Mouse (Mus musculus) hindbrain, embryonic 14.5 days (tissue): ENCODE data around the gene Bod1. TPM values are rescaled to one million over a fixed set of nuclear protein-coding genes. Genes with fewer than 3 reads are reported as not detected.

Source experiments
- ATAC-seq: fragments of 200-750 bp; cut with Nextera tagmentation; 2 replicates; pipeline ENCODE4 v1.8.0; 2017; ENCODE audit warnings: moderate number of reproducible peaks, mild to moderate bottlenecking, moderate TSS enrichment, moderate library complexity; ENCODE audit not compliant: low FRiP score
- DNase-seq: peaks from one replicate; pipeline ENCODE4 v3.0.0-alpha.2; 2015; ENCODE audit warnings: low spot score
- H3K27ac ChIP-seq: fragments of 300-500 bp; sonication (generic); 2 replicates; pipeline ENCODE4 v1.5.1; 2014; ENCODE audit warnings: mild to moderate bottlenecking, moderate library complexity
- H3K27me3 ChIP-seq: fragments of 300-500 bp; sonication (generic); 2 replicates; pipeline ENCODE4 v1.6.1; 2014; ENCODE audit warnings: mild to moderate bottlenecking, low read length, mixed read lengths; ENCODE audit not compliant: control insufficient read depth, insufficient read depth
- H3K36me3 ChIP-seq: fragments of 300-500 bp; sonication (generic); replicated peaks from 2 replicates; pipeline ENCODE4 v1.6.1; 2014; ENCODE audit not compliant: control insufficient read depth, insufficient read depth
- H3K4me1 ChIP-seq: fragments of 300-500 bp; sonication (generic); replicated peaks from 2 replicates; pipeline ENCODE4 v1.6.1; 2014; ENCODE audit warnings: antibody characterized with exemption, low read length, mixed read lengths; ENCODE audit not compliant: control insufficient read depth, insufficient read depth
- H3K4me2 ChIP-seq: fragments of 300-500 bp; sonication (generic); replicated peaks from 2 replicates; pipeline ENCODE4 v1.6.1; 2014; ENCODE audit warnings: mild to moderate bottlenecking, moderate library complexity
- H3K4me3 ChIP-seq: fragments of 300-500 bp; sonication (generic); replicated peaks from 2 replicates; pipeline ENCODE4 v1.5.1; 2014; ENCODE audit warnings: mild to moderate bottlenecking, low read length
- H3K9ac ChIP-seq: fragments of 300-500 bp; sonication (generic); 2 replicates; pipeline ENCODE4 v1.6.1; 2014
- H3K9me3 ChIP-seq: fragments of 300-500 bp; sonication (generic); 2 replicates; pipeline ENCODE4 v1.6.1; 2016; ENCODE audit warnings: low read length; ENCODE audit not compliant: control insufficient read depth
- WGBS: fragments of 180-500 bp; shearing (Covaris S2); extraction: QIAGEN DNeasy Blood & Tissue Kit; methylation state at CpG from one replicate; pipeline ENCODE4 v1.1.7; 2014; 5-methylcytosine and 5-hydroxymethylcytosine counted together
- polyA plus RNA-seq: library from polyadenylated mRNA; unstranded; fragments of >200 nt; fragmentation: Nextera tagmentation; extraction: Ambion mirVana; gene quantifications from 2 replicates; pipeline ENCODE4 v1.2.1, GENCODE M21; 2014

The Bod1 gene
- polyA plus RNA-seq, 1 experiment from 2014 or later: 146 TPM

DNA sequence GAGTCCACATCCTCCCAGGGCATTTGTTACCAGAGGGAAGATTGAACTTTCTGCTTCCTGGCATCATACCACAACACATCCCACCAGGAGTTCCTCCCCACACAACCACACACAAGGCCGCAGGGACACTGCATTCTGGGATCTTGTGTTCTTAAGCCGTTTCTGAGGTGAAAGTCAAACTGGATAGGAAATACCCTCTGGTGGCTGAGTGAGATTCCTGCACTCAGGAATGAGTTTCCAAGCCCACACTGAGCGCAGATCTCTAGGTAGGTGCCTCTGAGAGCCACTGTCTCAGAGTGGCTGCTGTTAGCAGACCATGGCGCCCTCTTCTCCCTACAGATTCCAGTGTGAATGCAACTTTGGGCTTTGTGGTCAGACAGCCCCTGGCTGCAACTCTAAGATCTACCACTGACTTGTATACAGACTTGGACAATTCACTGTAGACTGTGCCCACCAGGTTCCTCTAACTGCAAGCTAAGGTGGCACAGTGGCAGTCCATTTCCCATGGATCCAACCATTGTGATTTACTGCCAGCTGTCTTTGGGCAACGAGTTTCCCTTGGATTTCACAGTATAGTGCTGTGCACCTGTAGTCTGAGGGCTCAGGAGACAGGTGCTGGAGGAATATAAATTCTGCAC, 14.4 kb downstream of the Bod1 start:
- no peak overlapping the region for H3K27ac ChIP-seq
- H3K4me2 ChIP-seq: no peak overlapping the region
- no peak for DNase-seq
- no peak overlapping the region for H3K9ac ChIP-seq
- no peaks in the 10 kb centered on the region for H3K4me1 ChIP-seq
- no peak for ATAC-seq
- H3K4me3 ChIP-seq: no peak overlapping the region
- H3K27me3 ChIP-seq: no peaks in the 10 kb centered on the region
- WGBS: 74% methylated on average over 5 of the region's 5 CpGs
- peaks cover 9% of the 10 kb centered on the region; the same call in 1 of the 2 replicates for H3K36me3 ChIP-seq
- 0 out of 2 replicates have a peak, but pooled peaks cover 5% of the 10 kb centered on the region for H3K9me3 ChIP-seq

- WGBS: 70% methylated on average over 2 of the region's 2 CpGs
- Histone ChIP-seq H3K27ac (no peak overlapping the region), H3K9ac (no peak overlapping the region), H3K4me2 (no peak overlapping the region), H3K4me3 (no peak overlapping the region), H3K9me3 (0 out of 2 replicates have a peak, but pooled peaks cover 6% of the 10 kb centered on the region), H3K27me3 (no peaks in the 10 kb centered on the region), H3K4me1 (no peaks in the 10 kb centered on the region), H3K36me3 (no peaks in the 10 kb centered on the region)
- no peak for DNase-seq
- ATAC-seq: no peak
These were observed 22.2 kb downstream of the Bod1 start for GRCm38 (mm10) chr11:31649507-31649906.

GRCm38 (mm10) chr11:31647268-31647667, 24.4 kb downstream of the Bod1 start:
- 87% methylated on average over 10 of the region's 10 CpGs for WGBS

DNA sequence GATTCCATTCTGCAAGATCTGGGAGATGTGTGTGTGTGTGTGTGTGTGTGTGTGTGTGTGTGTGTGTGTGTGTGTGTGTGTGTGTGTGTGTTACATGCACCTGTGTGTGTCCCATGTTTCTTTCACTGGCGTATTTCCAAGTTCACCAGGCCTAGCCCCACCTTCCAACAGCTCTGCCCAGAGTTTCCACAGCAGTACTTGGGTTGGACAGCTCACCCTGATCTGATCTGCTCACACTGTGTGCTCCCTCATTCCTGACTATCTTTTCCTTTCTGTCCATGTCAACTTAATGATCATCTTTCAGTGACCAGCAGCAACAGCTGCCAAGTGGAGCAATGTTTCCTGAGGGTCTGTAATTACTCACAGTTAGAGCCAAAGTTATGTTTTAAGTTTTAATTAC, 25.1 kb downstream of the Bod1 start:
- H3K27me3 ChIP-seq: no peaks in the 10 kb centered on the region
- no peaks in the 10 kb centered on the region for H3K36me3 ChIP-seq
- H3K4me1 ChIP-seq: no peaks in the 10 kb centered on the region
- no peak overlapping the region for H3K4me2 ChIP-seq
- no peak for ATAC-seq
- no peak overlapping the region for H3K9ac ChIP-seq
- H3K4me3 ChIP-seq: no peak overlapping the region
- H3K9me3 ChIP-seq: no peaks in the 10 kb centered on the region
- 100% methylated on average over 1 of the region's 1 CpGs for WGBS
- no peak overlapping the region for H3K27ac ChIP-seq
- no peak for DNase-seq

More at GRCm38 (mm10) chr11:31647268-31647667, 24.4 kb downstream of the Bod1 start:
- H3K27ac ChIP-seq: no peak overlapping the region
- no peak for DNase-seq
- ATAC-seq: no peak
- H3K4me1 ChIP-seq: no peaks in the 10 kb centered on the region
- H3K9me3 ChIP-seq: 0 out of 2 replicates have a peak, but pooled peaks cover 1% of the 10 kb centered on the region
- H3K4me3 ChIP-seq: no peak overlapping the region
- H3K4me2 ChIP-seq: no peak overlapping the region
- no peak overlapping the region for H3K9ac ChIP-seq
- no peaks in the 10 kb centered on the region for H3K27me3 ChIP-seq
- H3K36me3 ChIP-seq: no peaks in the 10 kb centered on the region

GRCm38 (mm10) chr11:31643120-31643519, 28.6 kb downstream of the Bod1 start:
- no peak for ATAC-seq
- no peaks in the 10 kb centered on the region for H3K9me3 ChIP-seq
- H3K4me2 ChIP-seq: no peak overlapping the region
- H3K36me3 ChIP-seq: no peaks in the 10 kb centered on the region
- 63% methylated on average over 6 of the region's 6 CpGs for WGBS
- no peak overlapping the region for H3K4me3 ChIP-seq
- H3K4me1 ChIP-seq: no peaks in the 10 kb centered on the region
- no peaks in the 10 kb centered on the region for H3K27me3 ChIP-seq
- DNase-seq: no peak
- no peak overlapping the region for H3K27ac ChIP-seq
- no peak overlapping the region for H3K9ac ChIP-seq

- no peaks in the 10 kb centered on the region for H3K4me1 ChIP-seq
These were observed 30.4 kb downstream of the Bod1 start for GRCm38 (mm10) chr11:31641066-31641810.

GRCm38 (mm10) chr11:31640187-31640586, 31.5 kb downstream of the Bod1 start:
- no peaks in the 10 kb centered on the region for H3K9me3 ChIP-seq
- no peak overlapping the region for H3K4me2 ChIP-seq
- DNase-seq (no peak), ATAC-seq (no peak)
- no peak overlapping the region for H3K9ac ChIP-seq
- 85% methylated on average over 5 of the region's 5 CpGs for WGBS
- H3K27me3 ChIP-seq: no peaks in the 10 kb centered on the region
- H3K27ac ChIP-seq: no peak overlapping the region
- H3K36me3 ChIP-seq: no peaks in the 10 kb centered on the region
- no peaks in the 10 kb centered on the region for H3K4me1 ChIP-seq
- no peak overlapping the region for H3K4me3 ChIP-seq

More at GRCm38 (mm10) chr11:31641066-31641810, 30.4 kb downstream of the Bod1 start:
- no peak for ATAC-seq
- no peak overlapping the region for H3K27ac ChIP-seq
- no peak overlapping the region for H3K4me2 ChIP-seq
- DNase-seq: no peak
- WGBS: 53% methylated on average over 3 of the region's 3 CpGs
- no peaks in the 10 kb centered on the region for H3K27me3 ChIP-seq
- no peak overlapping the region for H3K4me3 ChIP-seq
- H3K36me3 ChIP-seq: no peaks in the 10 kb centered on the region
- H3K9ac ChIP-seq: no peak overlapping the region
- H3K9me3 ChIP-seq: no peaks in the 10 kb centered on the region

- 27% methylated on average over 10 of the region's 10 CpGs for WGBS
- no peak overlapping the region for H3K4me2 ChIP-seq
- H3K9ac ChIP-seq: no peak overlapping the region
- DNase-seq (peak; percentile 81), ATAC-seq (peak; percentile 79)
- H3K27ac ChIP-seq: no peak overlapping the region
- H3K4me1 ChIP-seq: no peaks in the 10 kb centered on the region
- no peaks in the 10 kb centered on the region for H3K9me3 ChIP-seq
- no peaks in the 10 kb centered on the region for H3K36me3 ChIP-seq
- no peak overlapping the region for H3K4me3 ChIP-seq
- H3K27me3 ChIP-seq: no peaks in the 10 kb centered on the region
These were observed 33.8 kb downstream of the Bod1 start for GRCm38 (mm10) chr11:31637788-31638373.

DNA sequence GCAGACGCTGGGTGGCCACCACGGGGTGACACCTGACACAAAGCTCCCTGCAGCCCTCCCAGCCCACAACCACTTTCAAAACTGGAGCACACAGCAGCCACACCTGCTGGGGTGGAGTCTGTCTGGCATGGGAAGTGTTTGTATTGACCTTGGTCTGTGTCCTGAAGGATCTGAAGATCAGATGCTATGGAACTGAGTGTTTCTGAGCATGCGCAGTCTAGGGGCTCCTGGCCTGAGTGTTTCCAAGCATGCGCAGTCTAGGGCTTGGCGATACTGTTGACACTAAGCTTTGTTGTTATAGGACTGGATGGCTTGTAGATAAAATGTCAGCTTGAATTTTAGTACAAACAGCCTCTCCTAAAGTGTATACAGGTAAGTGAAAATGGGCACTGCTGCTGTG, 43.0 kb downstream of the Bod1 start:
- H3K36me3 ChIP-seq: no peaks in the 10 kb centered on the region
- H3K4me2 ChIP-seq: no peak overlapping the region
- no peaks in the 10 kb centered on the region for H3K9me3 ChIP-seq
- H3K27me3 ChIP-seq: no peaks in the 10 kb centered on the region
- no peak overlapping the region for H3K27ac ChIP-seq
- H3K4me1 ChIP-seq: no peaks in the 10 kb centered on the region
- ATAC-seq (no peak), DNase-seq (no peak)
- H3K9ac ChIP-seq: no peak overlapping the region
- no peak overlapping the region for H3K4me3 ChIP-seq
- WGBS: 92% methylated on average over 5 of the region's 5 CpGs
